Mouse (Mus musculus): ENCODE measurements at regions not wholly inside any gene's neighbourhood (a gene's known extent, or its start where the extent isn't known, plus 50 kb on each side); places are given as distances from the start of the nearest gene placed in this dataset.

DNA sequence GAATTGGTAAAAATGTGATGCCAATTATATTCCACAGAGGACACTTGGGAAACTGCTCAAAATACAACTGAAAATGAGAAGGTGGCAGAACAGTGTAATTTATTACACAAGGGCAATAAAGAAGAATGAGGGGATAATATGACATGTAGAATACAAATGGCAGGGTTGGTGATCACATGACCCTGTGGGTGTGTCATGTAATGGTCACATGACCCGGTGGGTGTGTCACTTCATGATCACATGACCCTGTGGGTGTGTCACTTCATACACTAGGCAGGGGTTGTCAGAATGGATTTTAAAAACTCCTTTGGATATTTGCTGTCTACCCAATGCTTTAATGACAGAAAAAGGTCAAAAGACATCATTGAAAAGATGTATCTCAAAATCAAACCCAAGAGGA lies 123.6 kb upstream of the Gm17728 start:
- TF ChIP-seq TCF3 (IDR thresholded peaks at IDR 0.05; ENCODE audit: insufficient read length, low read depth) (no peak), POLR2A (IDR thresholded peaks at IDR 0.05; ENCODE audit: insufficient read length, low read depth) (no peak)

Measured in myocyte (in vitro differentiated cells).